Mouse (Mus musculus): Measurements from ENCODE around the gene Olfr243. TPM values are rescaled to one million over a fixed set of nuclear protein-coding genes. Genes with fewer than 3 reads are reported as not detected.

Olfr243 gene
- polyA plus RNA-seq (2014; fragmentation: Illumina TruSeq; extraction: RNeasy Lipid Tissue Mini Kit (QIAGEN cat#74804); ENCODE audit: low read depth, low replicate concordance): not detected

GRCm38 (mm10) chr7:103714371-103714770 lies at the start of gene Olfr243:
Olfr243 (plus strand) TSS chr7:103714671.

GRCm38 (mm10) chr7:103671091-103671490 lies 43.4 kb upstream of the Olfr243 start, which contains the start of gene Olfr624:
Olfr624 (minus strand) TSS chr7:103671191.

GRCm38 (mm10) chr7:103682420-103682819 lies 32.1 kb upstream of the Olfr243 start, which contains the start of gene Olfr625-ps1:
Olfr625-ps1 (plus strand) TSS chr7:103682720.

GRCm38 (mm10) chr7:103730074-103730473 lies 15.6 kb downstream of the Olfr243 start, which contains the start of gene Olfr628:
Olfr628 (plus strand) TSS chr7:103730374.

GRCm38 (mm10) chr7:103744843-103745242 lies 30.4 kb downstream of the Olfr243 start, which contains the start of gene Olfr629:
Olfr629 (minus strand) TSS chr7:103744943.

DNA sequence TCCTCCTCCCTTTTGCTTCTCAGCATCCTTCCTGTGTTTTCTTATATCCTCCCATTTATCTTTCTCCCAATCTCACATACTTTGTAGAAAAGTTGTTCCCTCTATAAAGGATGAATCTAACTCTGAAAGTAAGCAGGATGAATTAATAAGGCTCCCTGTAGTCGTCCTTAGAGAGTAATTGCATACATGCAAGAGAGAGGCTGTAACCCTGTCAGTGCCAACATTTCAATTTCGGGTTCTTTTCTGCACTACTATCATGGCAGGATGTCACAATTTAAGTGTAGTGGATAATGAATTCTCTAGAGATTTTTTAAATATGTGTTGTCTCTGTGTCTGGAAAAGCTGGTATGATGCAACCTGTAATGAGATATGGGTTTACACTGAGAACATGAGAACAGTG lies 42.8 kb downstream of the Olfr243 start, which contains the start of gene Olfr630:
Gene Olfr630 (minus strand): TSS at position 101 of the 400 bp plus-strand sequence.

Other genes with a start within 250 kb of the Olfr243 start
- gene Olfr608, start 244.8 kb upstream of the Olfr243 start, polyA plus RNA-seq (2014; fragmentation: Illumina TruSeq; extraction: RNeasy Lipid Tissue Mini Kit (QIAGEN cat#74804); ENCODE audit: low read depth, low replicate concordance): not detected
- gene Olfr609, start 216.6 kb upstream of the Olfr243 start, polyA plus RNA-seq (2014; fragmentation: Illumina TruSeq; extraction: RNeasy Lipid Tissue Mini Kit (QIAGEN cat#74804); ENCODE audit: low read depth, low replicate concordance): not detected
- not detected for gene Olfr610, start 202.5 kb upstream of the Olfr243 start, polyA plus RNA-seq (2014; fragmentation: Illumina TruSeq; extraction: RNeasy Lipid Tissue Mini Kit (QIAGEN cat#74804); ENCODE audit: low read depth, low replicate concordance)
- gene Olfr611, start 193.8 kb upstream of the Olfr243 start, polyA plus RNA-seq (2014; fragmentation: Illumina TruSeq; extraction: RNeasy Lipid Tissue Mini Kit (QIAGEN cat#74804); ENCODE audit: low read depth, low replicate concordance): not detected
- gene Olfr612, start 172.0 kb upstream of the Olfr243 start, polyA plus RNA-seq (2014; fragmentation: Illumina TruSeq; extraction: RNeasy Lipid Tissue Mini Kit (QIAGEN cat#74804); ENCODE audit: low read depth, low replicate concordance): not detected
- not detected for gene Olfr613, start 166.6 kb upstream of the Olfr243 start, polyA plus RNA-seq (2014; fragmentation: Illumina TruSeq; extraction: RNeasy Lipid Tissue Mini Kit (QIAGEN cat#74804); ENCODE audit: low read depth, low replicate concordance)
- gene Olfr615, start 158.6 kb upstream of the Olfr243 start, polyA plus RNA-seq (2014; fragmentation: Illumina TruSeq; extraction: RNeasy Lipid Tissue Mini Kit (QIAGEN cat#74804); ENCODE audit: low read depth, low replicate concordance): not detected
- gene Olfr616, start 145.5 kb upstream of the Olfr243 start, polyA plus RNA-seq (2014; fragmentation: Illumina TruSeq; extraction: RNeasy Lipid Tissue Mini Kit (QIAGEN cat#74804); ENCODE audit: low read depth, low replicate concordance): not detected
- gene Olfr617, start 141.6 kb upstream of the Olfr243 start, polyA plus RNA-seq (2014; fragmentation: Illumina TruSeq; extraction: RNeasy Lipid Tissue Mini Kit (QIAGEN cat#74804); ENCODE audit: low read depth, low replicate concordance): not detected
- gene Olfr618, start 124.6 kb upstream of the Olfr243 start, polyA plus RNA-seq (2014; fragmentation: Illumina TruSeq; extraction: RNeasy Lipid Tissue Mini Kit (QIAGEN cat#74804); ENCODE audit: low read depth, low replicate concordance): not detected
- gene Olfr619, start 114.1 kb upstream of the Olfr243 start, polyA plus RNA-seq (2014; fragmentation: Illumina TruSeq; extraction: RNeasy Lipid Tissue Mini Kit (QIAGEN cat#74804); ENCODE audit: low read depth, low replicate concordance): not detected
- gene Olfr620, start 102.1 kb upstream of the Olfr243 start, polyA plus RNA-seq (2014; fragmentation: Illumina TruSeq; extraction: RNeasy Lipid Tissue Mini Kit (QIAGEN cat#74804); ENCODE audit: low read depth, low replicate concordance): not detected
- gene Olfr622, start 72.0 kb upstream of the Olfr243 start, polyA plus RNA-seq (2014; fragmentation: Illumina TruSeq; extraction: RNeasy Lipid Tissue Mini Kit (QIAGEN cat#74804); ENCODE audit: low read depth, low replicate concordance): not detected
- gene Olfr623, start 51.0 kb upstream of the Olfr243 start, polyA plus RNA-seq (2014; fragmentation: Illumina TruSeq; extraction: RNeasy Lipid Tissue Mini Kit (QIAGEN cat#74804); ENCODE audit: low read depth, low replicate concordance): not detected
- 0.38 TPM for gene Olfr624, start 43.5 kb upstream of the Olfr243 start, polyA plus RNA-seq (2014; fragmentation: Illumina TruSeq; extraction: RNeasy Lipid Tissue Mini Kit (QIAGEN cat#74804); ENCODE audit: low read depth, low replicate concordance)
- not detected for gene Olfr625-ps1, start 32.0 kb upstream of the Olfr243 start, polyA plus RNA-seq (2014; fragmentation: Illumina TruSeq; extraction: RNeasy Lipid Tissue Mini Kit (QIAGEN cat#74804); ENCODE audit: low read depth, low replicate concordance)
- gene Olfr628, start 15.7 kb downstream of the Olfr243 start, polyA plus RNA-seq (2014; fragmentation: Illumina TruSeq; extraction: RNeasy Lipid Tissue Mini Kit (QIAGEN cat#74804); ENCODE audit: low read depth, low replicate concordance): not detected
- gene Olfr629, start 30.3 kb downstream of the Olfr243 start, polyA plus RNA-seq (2014; fragmentation: Illumina TruSeq; extraction: RNeasy Lipid Tissue Mini Kit (QIAGEN cat#74804); ENCODE audit: low read depth, low replicate concordance): not detected
- not detected for gene Olfr630, start 42.7 kb downstream of the Olfr243 start, polyA plus RNA-seq (2014; fragmentation: Illumina TruSeq; extraction: RNeasy Lipid Tissue Mini Kit (QIAGEN cat#74804); ENCODE audit: low read depth, low replicate concordance)
- gene Olfr69, start 56.9 kb downstream of the Olfr243 start, polyA plus RNA-seq (2014; fragmentation: Illumina TruSeq; extraction: RNeasy Lipid Tissue Mini Kit (QIAGEN cat#74804); ENCODE audit: low read depth, low replicate concordance): not detected
- gene Olfr68, start 65.0 kb downstream of the Olfr243 start, polyA plus RNA-seq (2014; fragmentation: Illumina TruSeq; extraction: RNeasy Lipid Tissue Mini Kit (QIAGEN cat#74804); ENCODE audit: low read depth, low replicate concordance): not detected
- not detected for gene Olfr67, start 77.2 kb downstream of the Olfr243 start, polyA plus RNA-seq (2014; fragmentation: Illumina TruSeq; extraction: RNeasy Lipid Tissue Mini Kit (QIAGEN cat#74804); ENCODE audit: low read depth, low replicate concordance)
- gene Hbb-bt, start 99.3 kb downstream of the Olfr243 start, polyA plus RNA-seq (2014; fragmentation: Illumina TruSeq; extraction: RNeasy Lipid Tissue Mini Kit (QIAGEN cat#74804); ENCODE audit: low read depth, low replicate concordance): 7.9 TPM
- gene Hbb-bs, start 113.4 kb downstream of the Olfr243 start, polyA plus RNA-seq (2014; fragmentation: Illumina TruSeq; extraction: RNeasy Lipid Tissue Mini Kit (QIAGEN cat#74804); ENCODE audit: low read depth, low replicate concordance): 125 TPM
- not detected for gene Hbb-bh2, start 125.8 kb downstream of the Olfr243 start, polyA plus RNA-seq (2014; fragmentation: Illumina TruSeq; extraction: RNeasy Lipid Tissue Mini Kit (QIAGEN cat#74804); ENCODE audit: low read depth, low replicate concordance)
- gene Hbb-bh1, start 128.5 kb downstream of the Olfr243 start, polyA plus RNA-seq (2014; fragmentation: Illumina TruSeq; extraction: RNeasy Lipid Tissue Mini Kit (QIAGEN cat#74804); ENCODE audit: low read depth, low replicate concordance): not detected
- not detected for gene Hbb-y, start 138.5 kb downstream of the Olfr243 start, polyA plus RNA-seq (2014; fragmentation: Illumina TruSeq; extraction: RNeasy Lipid Tissue Mini Kit (QIAGEN cat#74804); ENCODE audit: low read depth, low replicate concordance)
- not detected for gene Olfr66, start 171.6 kb downstream of the Olfr243 start, polyA plus RNA-seq (2014; fragmentation: Illumina TruSeq; extraction: RNeasy Lipid Tissue Mini Kit (QIAGEN cat#74804); ENCODE audit: low read depth, low replicate concordance)
- not detected for gene Olfr64, start 179.8 kb downstream of the Olfr243 start, polyA plus RNA-seq (2014; fragmentation: Illumina TruSeq; extraction: RNeasy Lipid Tissue Mini Kit (QIAGEN cat#74804); ENCODE audit: low read depth, low replicate concordance)
- gene Olfr65, start 188.8 kb downstream of the Olfr243 start, polyA plus RNA-seq (2014; fragmentation: Illumina TruSeq; extraction: RNeasy Lipid Tissue Mini Kit (QIAGEN cat#74804); ENCODE audit: low read depth, low replicate concordance): not detected
- gene Olfr631, start 214.2 kb downstream of the Olfr243 start, polyA plus RNA-seq (2014; fragmentation: Illumina TruSeq; extraction: RNeasy Lipid Tissue Mini Kit (QIAGEN cat#74804); ENCODE audit: low read depth, low replicate concordance): not detected
- gene Olfr632, start 219.7 kb downstream of the Olfr243 start, polyA plus RNA-seq (2014; fragmentation: Illumina TruSeq; extraction: RNeasy Lipid Tissue Mini Kit (QIAGEN cat#74804); ENCODE audit: low read depth, low replicate concordance): not detected
- gene Olfr633, start 229.8 kb downstream of the Olfr243 start, polyA plus RNA-seq (2014; fragmentation: Illumina TruSeq; extraction: RNeasy Lipid Tissue Mini Kit (QIAGEN cat#74804); ENCODE audit: low read depth, low replicate concordance): not detected

All from sigmoid colon, adult 10 weeks (tissue).